Mouse (Mus musculus) forebrain, embryonic 11.5 days (tissue): ENCODE results near the gene Shisa8. TPM values are rescaled to one million over a fixed set of nuclear protein-coding genes. Genes with fewer than 3 reads are reported as not detected.
A peak's percentile ranks its signal among the peaks of the same experiment; 100 is the strongest.
"Not testable (repeated sequence)": the region's sequence is repeated elsewhere in the genome, so short reads cannot be mapped to it uniquely, and the experiment has no call there.

Experiments
- ATAC-seq: fragments of 200-750 bp; cut with Nextera tagmentation; replicated peaks from 2 replicates; pipeline ENCODE4 v1.8.0; 2017; ENCODE audit warnings: moderate TSS enrichment; ENCODE audit not compliant: low FRiP score
- DNase-seq: peaks from one replicate; pipeline ENCODE4 v3.0.0-alpha.2; 2017; ENCODE audit warnings: low spot score
- H3K27ac ChIP-seq: fragments of 300-500 bp; sonication (generic); 2 replicates; pipeline ENCODE4 v1.5.1; 2014; ENCODE audit warnings: low read depth, low read length
- H3K27me3 ChIP-seq: fragments of 300-500 bp; sonication (generic); 2 replicates; pipeline ENCODE4 v1.6.1; 2014; ENCODE audit warnings: mild to moderate bottlenecking, low read length, mixed read lengths; ENCODE audit not compliant: control insufficient read depth, insufficient read depth
- H3K36me3 ChIP-seq: fragments of 300-500 bp; sonication (generic); 2 replicates; pipeline ENCODE4 v1.6.1; 2014; ENCODE audit warnings: mild to moderate bottlenecking, low read length, moderate library complexity, mixed read lengths; ENCODE audit not compliant: control insufficient read depth, insufficient read depth
- H3K4me1 ChIP-seq: fragments of 300-500 bp; sonication (generic); replicated peaks from 2 replicates; pipeline ENCODE4 v1.6.1; 2014; ENCODE audit warnings: low read length, mixed read lengths; ENCODE audit not compliant: control insufficient read depth, insufficient read depth
- H3K4me2 ChIP-seq: fragments of 300-500 bp; sonication (generic); 2 replicates; pipeline ENCODE4 v1.6.1; 2014; ENCODE audit warnings: low read depth, mild to moderate bottlenecking, low read length, moderate library complexity, mixed read lengths; ENCODE audit not compliant: severe bottlenecking
- H3K4me3 ChIP-seq: fragments of 300-500 bp; sonication (generic); 2 replicates; pipeline ENCODE4 v1.5.1; 2014; ENCODE audit warnings: low read depth, low read length
- H3K9ac ChIP-seq: fragments of 300-500 bp; sonication (generic); 2 replicates; pipeline ENCODE4 v1.6.1; 2014; ENCODE audit warnings: low read length
- H3K9me3 ChIP-seq: fragments of 300-500 bp; sonication (generic); 2 replicates; pipeline ENCODE4 v1.6.1; 2016; ENCODE audit warnings: low read length, mixed read lengths; ENCODE audit not compliant: control insufficient read depth
- WGBS: fragments of 180-500 bp; shearing (Covaris S2); extraction: QIAGEN DNeasy Blood & Tissue Kit; methylation state at CpG from one replicate; pipeline ENCODE4 v1.1.7; 2014; 5-methylcytosine and 5-hydroxymethylcytosine counted together
- polyA plus RNA-seq: library from polyadenylated mRNA; unstranded; fragments of >200 nt; fragmentation: Nextera tagmentation; extraction: Ambion mirVana; gene quantifications from 2 replicates; pipeline ENCODE4 v1.2.1, GENCODE M21; 2014

The Shisa8 gene
- 0.87 and 1.2 TPM in 2 replicates for polyA plus RNA-seq

GRCm38 (mm10) chr15:82212752-82213063 is at the start of gene Shisa8:
Gene Shisa8 (minus strand): TSS chr15:82212815.
- H3K27ac ChIP-seq: no peak within 1 kb of the TSS
- H3K27me3 ChIP-seq: peaks cover 68% of the 10 kb centered on the region
- no peaks in the 10 kb centered on the region for H3K9me3 ChIP-seq
- no peak within 1 kb of the TSS; the same call in 1 of the 2 replicates for H3K9ac ChIP-seq
- H3K4me1 ChIP-seq: peaks cover 19% of the 10 kb centered on the region
- H3K36me3 ChIP-seq: no peaks in the 10 kb centered on the region
- 0% methylated on average over 24 of the region's 34 CpGs for WGBS
- H3K4me3 ChIP-seq: peak within 1 kb of the TSS; percentile 34
- peak within 1 kb of the TSS; percentile 47 for H3K4me2 ChIP-seq
- ATAC-seq (0 out of 2 replicates have a peak, but pooled peaks have one; percentile 24), DNase-seq (no peak)

- Histone ChIP-seq H3K27me3 (no peaks in the 10 kb centered on the region), H3K27ac (no peak overlapping the region), H3K36me3 (no peaks in the 10 kb centered on the region), H3K9me3 (no peaks in the 10 kb centered on the region), H3K4me1 (peaks cover 13% of the 10 kb centered on the region; the same call in 1 of the 2 replicates), H3K4me3 (no peak overlapping the region), H3K4me2 (no peak overlapping the region), H3K9ac (no peak overlapping the region)
- DNase-seq: peak; percentile 88
- 13% methylated on average over 16 of the region's 16 CpGs for WGBS
- no peak for ATAC-seq
These were observed 46.9 kb upstream of the Shisa8 start for GRCm38 (mm10) chr15:82259510-82259909.

DNA sequence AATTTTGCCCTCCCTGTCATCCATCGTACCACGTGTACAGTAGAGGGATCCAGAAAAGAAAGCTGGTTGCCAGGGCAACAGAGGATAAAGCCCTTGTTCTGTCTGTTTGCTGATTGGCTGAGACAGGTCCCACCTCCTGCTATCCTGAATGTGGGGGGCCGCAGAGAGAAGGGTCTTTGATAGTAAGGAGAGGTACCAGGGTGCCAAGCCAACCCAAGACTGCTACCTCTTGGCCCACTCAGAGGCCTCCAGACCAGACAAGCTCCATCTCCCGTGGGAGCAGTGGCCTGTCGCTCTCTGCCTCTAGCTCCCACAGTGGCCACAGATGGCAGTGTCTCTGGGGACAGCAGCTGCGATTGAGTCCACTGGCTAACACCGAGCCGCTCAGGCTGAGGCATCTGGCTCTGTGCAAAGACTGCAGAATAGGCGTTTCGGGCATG is 43.3 kb upstream of the Shisa8 start:
- Histone ChIP-seq H3K4me2 (peak overlapping the region; percentile 53), H3K9ac (peak overlapping the region; percentile 39), H3K9me3 (no peaks in the 10 kb centered on the region), H3K4me1 (peaks cover 13% of the 10 kb centered on the region; the same call in 1 of the 2 replicates), H3K27ac (peak overlapping the region; percentile 59; the same call in 1 of the 2 replicates), H3K27me3 (no peaks in the 10 kb centered on the region), H3K4me3 (peak overlapping the region; percentile 35), H3K36me3 (no peaks in the 10 kb centered on the region)
- ATAC-seq (peak; percentile 84), DNase-seq (peak; percentile 74)
- 13% methylated on average over 10 of the region's 10 CpGs for WGBS

GRCm38 (mm10) chr15:82255248-82255647 is 42.6 kb upstream of the Shisa8 start:
- Histone ChIP-seq H3K9me3 (no peaks in the 10 kb centered on the region), H3K36me3 (no peaks in the 10 kb centered on the region), H3K27me3 (no peaks in the 10 kb centered on the region), H3K4me2 (0 out of 2 replicates have a peak overlapping the region, but pooled peaks have one; percentile 53), H3K4me1 (peaks cover 13% of the 10 kb centered on the region; the same call in 1 of the 2 replicates), H3K4me3 (no peak overlapping the region), H3K9ac (no peak overlapping the region), H3K27ac (no peak overlapping the region)
- DNase-seq: no peak
- peak; percentile 6; the same call in 1 of the 2 replicates for ATAC-seq
- WGBS: 47% methylated on average over 4 of the region's 4 CpGs

DNA sequence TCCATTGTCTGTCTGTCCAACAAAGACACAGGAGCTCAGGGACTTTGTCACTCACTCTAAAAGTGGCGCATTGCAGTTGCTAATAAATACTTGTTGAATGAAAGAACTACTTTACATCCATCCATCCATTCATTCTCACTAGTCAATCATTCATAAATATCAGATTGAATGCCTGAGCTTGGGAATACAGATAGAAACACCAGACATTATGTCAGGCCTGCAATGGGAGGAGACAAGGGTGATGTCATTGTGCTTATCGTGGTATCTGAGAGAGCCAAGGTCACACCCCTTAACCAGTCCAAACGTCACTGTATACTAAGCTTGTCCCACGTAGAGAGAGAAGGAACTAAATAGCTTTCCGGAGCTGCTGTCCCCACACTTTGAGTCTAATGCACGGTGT is 39.5 kb upstream of the Shisa8 start, which contains the start of gene 1500009C09Rik:
TSS of gene 1500009C09Rik (plus strand) at position 301 of the 400 bp plus-strand sequence.
- DNase-seq (no peak), ATAC-seq (no peak)
- Histone ChIP-seq H3K36me3 (no peaks in the 10 kb centered on the region), H3K4me3 (no peak within 1 kb of the TSS), H3K9ac (no peak within 1 kb of the TSS), H3K4me2 (no peak within 1 kb of the TSS), H3K27me3 (no peaks in the 10 kb centered on the region), H3K4me1 (peaks cover 13% of the 10 kb centered on the region; the same call in 1 of the 2 replicates), H3K9me3 (no peaks in the 10 kb centered on the region), H3K27ac (no peak within 1 kb of the TSS)
- WGBS: 92% methylated on average over 6 of the region's 6 CpGs

GRCm38 (mm10) chr15:82251579-82251978 is 39.0 kb upstream of the Shisa8 start:
- Histone ChIP-seq H3K4me1 (peaks cover 11% of the 10 kb centered on the region; the same call in 1 of the 2 replicates), H3K9me3 (no peaks in the 10 kb centered on the region), H3K36me3 (no peaks in the 10 kb centered on the region), H3K27ac (no peak overlapping the region), H3K9ac (no peak overlapping the region), H3K4me2 (no peak overlapping the region), H3K4me3 (no peak overlapping the region), H3K27me3 (no peaks in the 10 kb centered on the region)
- 95% methylated on average over 3 of the region's 3 CpGs for WGBS
- DNase-seq (no peak), ATAC-seq (no peak)

GRCm38 (mm10) chr15:82247131-82247776 is 34.6 kb upstream of the Shisa8 start:
- no peak overlapping the region for H3K9ac ChIP-seq
- no peak overlapping the region for H3K4me3 ChIP-seq
- ATAC-seq (no peak), DNase-seq (no peak)
- H3K27ac ChIP-seq: no peak overlapping the region
- 87% methylated on average over 3 of the region's 3 CpGs for WGBS
- H3K9me3 ChIP-seq: no peaks in the 10 kb centered on the region
- peaks cover 3% of the 10 kb centered on the region for H3K4me1 ChIP-seq
- H3K27me3 ChIP-seq: no peaks in the 10 kb centered on the region
- no peak overlapping the region; the same call in 1 of the 2 replicates for H3K4me2 ChIP-seq
- H3K36me3 ChIP-seq: no peaks in the 10 kb centered on the region

DNA sequence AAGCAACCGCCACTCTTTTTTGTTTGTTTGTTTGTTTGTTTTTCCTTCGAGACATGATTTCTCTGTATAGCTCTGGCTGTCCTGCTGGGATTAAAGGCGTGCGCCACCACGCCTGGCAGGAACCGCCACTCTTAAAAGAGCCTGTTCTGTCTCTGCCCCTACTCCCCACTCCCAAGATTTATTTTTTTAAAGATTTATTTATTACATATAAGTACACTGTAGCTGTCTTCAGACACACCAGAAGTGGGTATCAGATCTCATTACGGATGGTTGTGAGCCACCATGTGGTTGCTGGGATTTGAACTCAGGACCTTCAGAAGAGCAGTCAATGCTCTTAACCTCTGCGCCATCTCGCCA is 32.2 kb upstream of the Shisa8 start:
- peak overlapping the region; percentile 70 for H3K4me3 ChIP-seq
- not testable (repeated sequence) for H3K9me3 ChIP-seq, ATAC-seq, H3K27me3 ChIP-seq, DNase-seq, H3K36me3 ChIP-seq, H3K4me1 ChIP-seq
- peak overlapping the region; percentile 60 for H3K4me2 ChIP-seq
- peak overlapping the region; percentile 74 for H3K9ac ChIP-seq
- H3K27ac ChIP-seq: peak overlapping the region; percentile 95; the same call in 1 of the 2 replicates
- 26% methylated on average over 9 of the region's 9 CpGs for WGBS
